Mouse (Mus musculus): ENCODE measurements at regions not wholly inside any gene's neighbourhood (a gene's known extent, or its start where the extent isn't known, plus 50 kb on each side); places are given as distances from the start of the nearest gene placed in this dataset.
A peak's percentile ranks its signal among the peaks of the same experiment; 100 is the strongest.

- H3K4me3 ChIP-seq (ENCODE audit: low read length), result peak overlapping the region; percentile 18
- peak overlapping the region; percentile 34 for H3K4me2 ChIP-seq (ENCODE audit: low read depth, low read length)
Measured at GRCm38 (mm10) chr14:25226155-25226839, 232.7 kb upstream of the Zmiz1 start.

GRCm38 (mm10) chr14:25226840-25227506 is 232.0 kb upstream of the Zmiz1 start:
- Histone ChIP-seq H3K4me2 (ENCODE audit: low read depth, low read length) (peak overlapping the region; percentile 34), H3K9ac (ENCODE audit: low read depth, low read length) (peak overlapping the region; percentile 56), H3K27ac (ENCODE audit: low read length) (peak overlapping the region; percentile 96), H3K9me3 (ENCODE audit: control insufficient read depth, low read length) (no peaks in the 10 kb centered on the region), H3K27me3 (replicated peaks; ENCODE audit: control insufficient read depth, insufficient read depth, low read length) (no peaks in the 10 kb centered on the region), H3K4me1 (ENCODE audit: control insufficient read depth, insufficient read depth, low read length) (peaks cover 39% of the 10 kb centered on the region), H3K36me3 (ENCODE audit: control insufficient read depth, insufficient read depth, low read length) (no peaks in the 10 kb centered on the region), H3K4me3 (ENCODE audit: low read length) (peak overlapping the region; percentile 18; the same call in 1 of the 2 replicates)
- 36% methylated on average over 7 of the region's 7 CpGs for WGBS
- ATAC-seq, result peak; percentile 57

More at GRCm38 (mm10) chr14:25226155-25226839, 232.7 kb upstream of the Zmiz1 start:
- no peaks in the 10 kb centered on the region for H3K27me3 ChIP-seq (replicated peaks; ENCODE audit: control insufficient read depth, insufficient read depth, low read length)
- WGBS, result 13% methylated on average over 11 of the region's 11 CpGs
- no peaks in the 10 kb centered on the region for H3K36me3 ChIP-seq (ENCODE audit: control insufficient read depth, insufficient read depth, low read length)
- peak overlapping the region; percentile 56 for H3K9ac ChIP-seq (ENCODE audit: low read depth, low read length)
- H3K27ac ChIP-seq (ENCODE audit: low read length), result peak overlapping the region; percentile 96
- H3K4me1 ChIP-seq (ENCODE audit: control insufficient read depth, insufficient read depth, low read length), result peaks cover 37% of the 10 kb centered on the region
- peak; percentile 93 for ATAC-seq
- no peaks in the 10 kb centered on the region for H3K9me3 ChIP-seq (ENCODE audit: control insufficient read depth, low read length)

- WGBS, result 65% methylated on average over 13 of the region's 13 CpGs
- Histone ChIP-seq H3K9ac (ENCODE audit: low read depth, low read length) (no peak overlapping the region), H3K4me3 (ENCODE audit: low read length) (no peak overlapping the region), H3K4me2 (ENCODE audit: low read depth, low read length) (no peak overlapping the region), H3K27me3 (replicated peaks; ENCODE audit: control insufficient read depth, insufficient read depth, low read length) (no peaks in the 10 kb centered on the region), H3K27ac (ENCODE audit: low read length) (peak overlapping the region; percentile 96), H3K4me1 (ENCODE audit: control insufficient read depth, insufficient read depth, low read length) (peaks cover 41% of the 10 kb centered on the region), H3K36me3 (ENCODE audit: control insufficient read depth, insufficient read depth, low read length) (no peaks in the 10 kb centered on the region), H3K9me3 (ENCODE audit: control insufficient read depth, low read length) (no peaks in the 10 kb centered on the region)
- ATAC-seq, result no peak
Measured at GRCm38 (mm10) chr14:25228321-25229047, 230.5 kb upstream of the Zmiz1 start.

GRCm38 (mm10) chr14:25229569-25229968 is 229.4 kb upstream of the Zmiz1 start:
- no peak overlapping the region for H3K4me2 ChIP-seq (ENCODE audit: low read depth, low read length)

GRCm38 (mm10) chr14:25231881-25232280 is 227.1 kb upstream of the Zmiz1 start:
- H3K9ac ChIP-seq (ENCODE audit: low read depth, low read length), result no peak overlapping the region
- no peaks in the 10 kb centered on the region for H3K27me3 ChIP-seq (replicated peaks; ENCODE audit: control insufficient read depth, insufficient read depth, low read length)
- H3K4me2 ChIP-seq (ENCODE audit: low read depth, low read length), result no peak overlapping the region
- ATAC-seq, result peak; percentile 57
- H3K36me3 ChIP-seq (ENCODE audit: control insufficient read depth, insufficient read depth, low read length), result no peaks in the 10 kb centered on the region
- H3K4me3 ChIP-seq (ENCODE audit: low read length), result no peak overlapping the region
- H3K4me1 ChIP-seq (ENCODE audit: control insufficient read depth, insufficient read depth, low read length), result peaks cover 29% of the 10 kb centered on the region
- 53% methylated on average over 1 of the region's 1 CpGs for WGBS
- peak overlapping the region; percentile 52; the same call in 1 of the 2 replicates for H3K27ac ChIP-seq (ENCODE audit: low read length)
- no peaks in the 10 kb centered on the region for H3K9me3 ChIP-seq (ENCODE audit: control insufficient read depth, low read length)

More at GRCm38 (mm10) chr14:25229569-25229968, 229.4 kb upstream of the Zmiz1 start:
- Histone ChIP-seq H3K9ac (ENCODE audit: low read depth, low read length) (0 out of 2 replicates have a peak overlapping the region, but pooled peaks have one; percentile 15), H3K9me3 (ENCODE audit: control insufficient read depth, low read length) (no peaks in the 10 kb centered on the region), H3K4me1 (ENCODE audit: control insufficient read depth, insufficient read depth, low read length) (peaks cover 41% of the 10 kb centered on the region), H3K4me3 (ENCODE audit: low read length) (no peak overlapping the region), H3K36me3 (ENCODE audit: control insufficient read depth, insufficient read depth, low read length) (no peaks in the 10 kb centered on the region), H3K27ac (ENCODE audit: low read length) (peak overlapping the region; percentile 96), H3K27me3 (replicated peaks; ENCODE audit: control insufficient read depth, insufficient read depth, low read length) (no peaks in the 10 kb centered on the region)
- ATAC-seq, result no peak
- WGBS, result 27% methylated on average over 6 of the region's 6 CpGs

DNA sequence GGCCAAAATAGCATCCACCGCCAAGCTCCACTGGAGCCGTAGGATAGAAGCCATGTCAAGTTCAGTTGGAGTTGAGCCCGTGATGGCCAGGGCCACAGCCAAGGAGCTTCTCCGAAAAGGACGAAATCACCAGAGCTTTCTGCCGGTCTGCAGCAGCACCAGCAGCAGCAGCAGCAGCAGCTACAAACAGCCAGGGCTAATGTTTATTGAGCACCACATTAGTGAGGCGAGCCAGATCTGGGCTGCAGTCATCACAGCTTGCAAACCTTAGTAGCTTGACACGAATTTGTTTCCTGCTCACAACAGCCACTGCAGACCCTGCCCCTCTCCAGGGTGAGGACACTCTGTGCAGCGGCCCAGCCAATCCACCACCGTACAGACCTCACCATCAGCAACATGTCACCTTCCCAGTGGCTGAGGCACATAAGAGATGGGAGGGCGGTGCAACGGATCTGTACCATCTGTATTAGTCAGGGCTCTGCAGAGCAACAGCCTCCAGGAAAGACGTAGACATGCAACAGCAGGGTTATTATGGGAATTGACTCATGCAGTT is 222.5 kb upstream of the Zmiz1 start:
- 55% methylated on average over 13 of the region's 13 CpGs for WGBS
- Histone ChIP-seq H3K9ac (ENCODE audit: low read depth, low read length) (no peak overlapping the region), H3K27me3 (replicated peaks; ENCODE audit: control insufficient read depth, insufficient read depth, low read length) (no peaks in the 10 kb centered on the region), H3K4me1 (ENCODE audit: control insufficient read depth, insufficient read depth, low read length) (peaks cover 4% of the 10 kb centered on the region; the same call in 1 of the 2 replicates), H3K4me3 (ENCODE audit: low read length) (no peak overlapping the region), H3K36me3 (ENCODE audit: control insufficient read depth, insufficient read depth, low read length) (no peaks in the 10 kb centered on the region), H3K27ac (ENCODE audit: low read length) (peak overlapping the region; percentile 58; the same call in 1 of the 2 replicates), H3K4me2 (ENCODE audit: low read depth, low read length) (no peak overlapping the region), H3K9me3 (ENCODE audit: control insufficient read depth, low read length) (no peaks in the 10 kb centered on the region)
- ATAC-seq, result peak; percentile 24; the same call in 1 of the 2 replicates

DNA sequence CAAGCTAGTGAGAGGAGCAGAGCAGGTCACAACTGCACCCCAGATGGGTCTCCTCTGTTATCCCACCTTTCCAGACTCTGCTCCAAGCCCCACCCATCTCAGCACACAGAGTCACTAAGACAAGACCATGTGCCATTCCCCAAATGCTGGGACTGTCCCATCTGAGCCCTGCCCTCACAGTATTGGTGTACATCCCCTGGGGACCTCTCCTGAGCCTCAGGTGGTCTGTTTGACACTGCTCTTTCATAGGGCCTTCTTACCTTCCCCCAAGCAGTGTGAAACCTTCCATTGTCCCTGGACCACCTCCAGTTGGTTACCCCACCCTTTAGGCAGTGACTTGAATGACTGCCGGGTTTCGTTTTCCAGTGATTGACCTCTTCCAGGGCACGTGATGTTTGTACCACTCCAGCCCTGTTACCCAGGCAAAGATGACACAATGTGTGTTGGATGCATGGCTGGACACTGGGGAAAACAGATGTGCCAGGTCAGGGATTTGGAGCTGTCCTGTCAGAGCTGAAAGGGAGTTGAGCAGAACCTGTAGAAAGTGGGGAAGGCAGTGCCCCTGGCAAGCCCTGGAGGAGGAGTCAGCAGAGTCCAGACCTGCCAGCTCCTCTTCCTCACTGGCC is 219.5 kb upstream of the Zmiz1 start:
- H3K27me3 ChIP-seq (replicated peaks; ENCODE audit: control insufficient read depth, insufficient read depth, low read length), result no peaks in the 10 kb centered on the region
- no peak overlapping the region for H3K9ac ChIP-seq (ENCODE audit: low read depth, low read length)
- peaks cover 5% of the 10 kb centered on the region; the same call in 1 of the 2 replicates for H3K4me1 ChIP-seq (ENCODE audit: control insufficient read depth, insufficient read depth, low read length)
- 54% methylated on average over 3 of the region's 3 CpGs for WGBS
- no peak for ATAC-seq
- H3K4me2 ChIP-seq (ENCODE audit: low read depth, low read length), result no peak overlapping the region
- no peak overlapping the region for H3K4me3 ChIP-seq (ENCODE audit: low read length)
- H3K9me3 ChIP-seq (ENCODE audit: control insufficient read depth, low read length), result no peaks in the 10 kb centered on the region
- no peak overlapping the region for H3K27ac ChIP-seq (ENCODE audit: low read length)
- H3K36me3 ChIP-seq (ENCODE audit: control insufficient read depth, insufficient read depth, low read length), result no peaks in the 10 kb centered on the region

DNA sequence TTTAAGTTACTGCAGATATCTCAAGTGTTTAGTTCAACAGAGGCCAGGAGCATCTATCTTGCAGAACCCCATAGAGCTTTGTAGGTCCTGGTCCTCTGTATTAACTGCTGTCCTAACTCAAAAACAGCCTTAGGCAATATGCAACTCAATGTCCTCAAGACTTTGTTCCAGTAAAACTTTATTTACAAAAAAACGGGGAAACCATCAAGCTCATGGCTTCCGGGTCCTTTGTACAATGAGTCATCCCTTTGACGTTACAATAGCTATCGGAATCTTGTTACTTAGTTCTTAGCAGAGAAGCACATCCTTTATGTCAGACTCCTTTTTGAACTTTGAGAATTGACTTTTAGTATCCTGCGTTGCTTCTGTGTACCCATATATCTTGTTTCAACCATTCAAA is 216.2 kb upstream of the Zmiz1 start:
- ATAC-seq, result no peak
- Histone ChIP-seq H3K4me2 (ENCODE audit: low read depth, low read length) (no peak overlapping the region), H3K9ac (ENCODE audit: low read depth, low read length) (no peak overlapping the region), H3K4me1 (ENCODE audit: control insufficient read depth, insufficient read depth, low read length) (peaks cover 5% of the 10 kb centered on the region; the same call in 1 of the 2 replicates), H3K4me3 (ENCODE audit: low read length) (no peak overlapping the region), H3K27ac (ENCODE audit: low read length) (0 out of 2 replicates have a peak overlapping the region, but pooled peaks have one; percentile 36), H3K36me3 (ENCODE audit: control insufficient read depth, insufficient read depth, low read length) (no peaks in the 10 kb centered on the region), H3K9me3 (ENCODE audit: control insufficient read depth, low read length) (no peaks in the 10 kb centered on the region), H3K27me3 (replicated peaks; ENCODE audit: control insufficient read depth, insufficient read depth, low read length) (no peaks in the 10 kb centered on the region)
- WGBS, result 61% methylated on average over 5 of the region's 5 CpGs

All from intestine, embryonic 16.5 days (tissue).